Mouse (Mus musculus): Measurements from ENCODE around the gene Stmn1. TPM values are rescaled to one million over a fixed set of nuclear protein-coding genes. Genes with fewer than 3 reads are reported as not detected.

Gene Stmn1
- total RNA-seq, 4 experiments from 2014 or later, result 20.9 to 31.8 (median 30.0) TPM

DNA sequence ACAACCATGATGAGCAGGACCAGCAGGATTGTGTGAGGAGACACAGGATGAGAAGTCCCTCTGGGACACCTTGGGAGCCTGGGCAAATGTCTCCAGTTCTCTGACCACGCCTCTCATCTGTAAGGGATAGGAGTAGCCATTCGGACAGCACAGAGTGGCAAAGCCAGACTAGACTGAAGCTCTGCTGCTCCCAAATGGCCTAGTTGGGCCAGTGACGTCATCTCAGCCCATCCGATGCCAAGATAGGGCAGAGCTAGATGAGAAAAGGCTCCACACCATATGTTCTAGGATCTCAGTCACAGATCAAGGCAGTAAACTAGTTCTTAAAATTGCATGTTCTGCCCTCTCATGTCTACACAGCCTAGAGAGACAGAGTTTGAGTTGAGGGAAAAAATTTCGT, 9.3 kb upstream of the Stmn1 start:
- DNase-seq, result no peak

DNA sequence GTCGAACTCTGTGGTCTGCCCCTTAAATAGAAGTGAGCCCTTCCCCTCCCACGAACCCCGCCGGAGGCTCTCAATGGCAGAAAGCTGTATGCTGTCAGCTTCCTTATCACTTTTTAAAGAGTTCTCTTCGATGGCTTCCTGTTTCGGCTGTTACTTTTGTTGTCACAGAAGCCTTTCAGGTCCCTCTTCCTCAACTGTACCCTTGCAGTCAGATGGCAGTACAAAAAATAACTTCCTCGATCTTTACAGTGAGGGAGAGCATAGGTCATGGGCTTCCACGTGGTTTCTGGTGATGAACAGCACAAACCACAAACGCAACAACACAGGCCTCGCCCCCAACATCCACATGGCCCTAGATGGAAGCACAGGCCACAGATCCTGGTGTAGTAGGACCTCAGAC, 7.8 kb upstream of the Stmn1 start:
- no peak for DNase-seq

- DNase-seq, result no peak
Measured at GRCm38 (mm10) chr4:134461252-134461651, 6.9 kb upstream of the Stmn1 start.

GRCm38 (mm10) chr4:134465789-134466188, 2.3 kb upstream of the Stmn1 start:
- no peak for DNase-seq

DNA sequence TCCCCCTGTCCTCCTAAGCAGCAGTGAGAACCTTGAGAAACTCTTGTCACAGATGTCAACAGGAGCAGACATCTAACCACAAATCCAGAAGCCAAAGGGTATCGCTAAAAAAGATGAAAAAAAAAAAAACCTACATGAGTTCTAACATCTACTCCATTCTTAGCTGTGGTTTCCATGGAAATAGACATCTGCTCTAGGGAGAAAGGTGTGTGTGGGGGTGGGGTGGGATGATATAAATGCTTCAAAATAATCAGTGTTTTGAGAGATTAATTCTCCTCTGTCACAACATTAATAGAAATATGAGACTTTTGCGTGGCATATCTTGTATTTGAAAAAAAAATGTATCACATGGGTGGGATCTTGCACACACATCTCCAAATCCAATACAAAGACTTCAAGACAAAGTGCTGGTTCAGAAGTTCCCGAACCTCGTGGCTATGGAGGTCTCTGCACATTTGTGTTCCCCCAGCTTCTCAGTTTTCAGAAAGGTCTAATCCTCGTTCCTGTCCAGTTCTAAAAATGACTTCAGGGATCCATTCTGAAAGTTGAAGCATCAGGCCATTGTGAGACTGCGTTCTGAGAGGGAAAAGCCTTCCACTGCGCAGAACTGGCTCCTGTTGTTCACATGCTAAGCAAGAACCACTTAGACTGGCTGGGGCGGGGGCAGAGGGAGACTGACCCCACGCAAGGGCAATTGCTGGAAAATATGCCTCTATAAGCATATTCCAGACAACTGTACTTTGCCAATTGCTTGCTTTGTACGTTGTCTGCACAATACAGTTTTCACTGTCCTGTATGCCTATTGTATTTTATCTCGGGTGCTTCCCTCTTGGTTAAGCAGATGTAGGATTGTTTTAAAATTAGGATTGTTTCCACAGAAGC, 1.5 kb upstream of the Stmn1 start:
- no peak for DNase-seq

- no peak for DNase-seq
Measured at GRCm38 (mm10) chr4:134467435-134468214, 495 bp upstream of the Stmn1 start.

GRCm38 (mm10) chr4:134468578-134469266, 602 bp downstream of the Stmn1 start:
- DNase-seq, result peak; percentile 85

DNA sequence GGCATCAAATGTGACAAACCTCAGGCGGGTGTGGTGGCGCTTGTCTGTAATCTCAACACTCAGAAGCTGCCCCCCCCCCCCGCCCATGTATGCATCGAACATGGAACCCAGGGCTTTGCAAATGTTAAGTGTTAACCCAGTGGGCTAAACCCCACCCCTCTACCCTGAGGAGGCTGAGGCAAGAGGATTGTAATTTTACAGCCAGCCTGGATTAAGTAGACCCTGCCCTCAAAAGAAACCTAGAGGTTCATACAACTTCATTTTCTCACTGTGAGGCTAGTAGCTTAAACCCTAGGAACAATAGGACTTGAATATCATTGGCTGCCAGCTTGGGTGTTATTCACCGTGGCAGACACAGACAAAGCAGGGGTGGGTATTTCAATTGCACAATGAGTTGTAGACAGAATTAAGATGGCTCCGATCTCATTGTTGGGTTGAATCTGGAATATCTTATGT, 1.2 kb downstream of the Stmn1 start:
- no peak for DNase-seq

- DNase-seq, result no peak
Measured at GRCm38 (mm10) chr4:134469985-134470384, 1.9 kb downstream of the Stmn1 start.

DNA sequence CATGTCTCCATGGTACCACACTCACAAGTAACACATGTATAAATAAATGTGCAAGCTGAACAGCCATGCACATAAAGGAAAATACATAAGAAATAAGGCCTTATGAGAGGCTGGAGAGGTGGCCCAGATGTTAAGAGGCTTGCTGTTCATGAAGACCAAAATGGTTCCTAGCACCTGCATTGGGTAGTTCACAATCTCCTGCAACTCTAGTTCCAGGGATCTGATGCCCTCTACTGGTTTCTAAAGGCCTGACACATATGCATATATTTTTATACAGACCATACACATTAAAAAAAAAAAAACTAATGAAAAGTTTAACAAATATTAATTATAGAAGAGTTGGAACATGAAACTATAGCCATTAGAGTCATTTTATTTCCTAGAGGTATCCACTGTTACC, 3.3 kb downstream of the Stmn1 start:
- no peak for DNase-seq

DNA sequence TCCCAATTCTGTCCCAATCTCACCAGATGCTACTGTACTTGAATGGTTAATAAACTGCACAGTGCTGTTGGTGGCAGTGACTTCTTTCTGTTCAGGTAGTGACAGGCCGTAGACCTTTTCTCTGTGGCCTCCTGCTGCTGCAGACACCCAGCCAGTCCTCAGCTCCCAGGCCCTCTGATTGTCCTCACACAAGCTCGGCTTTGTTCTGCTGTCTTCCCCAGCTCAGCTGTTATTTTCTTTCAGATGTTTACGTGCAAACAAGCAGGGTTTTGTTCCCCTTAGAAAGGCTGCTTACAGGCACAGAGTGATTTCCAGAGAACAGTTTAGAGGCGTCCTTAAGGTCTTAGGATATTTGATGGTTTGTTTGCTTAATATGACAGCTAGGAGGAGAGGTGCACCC, 5.6 kb downstream of the Stmn1 start:
- DNase-seq, result no peak

DNA sequence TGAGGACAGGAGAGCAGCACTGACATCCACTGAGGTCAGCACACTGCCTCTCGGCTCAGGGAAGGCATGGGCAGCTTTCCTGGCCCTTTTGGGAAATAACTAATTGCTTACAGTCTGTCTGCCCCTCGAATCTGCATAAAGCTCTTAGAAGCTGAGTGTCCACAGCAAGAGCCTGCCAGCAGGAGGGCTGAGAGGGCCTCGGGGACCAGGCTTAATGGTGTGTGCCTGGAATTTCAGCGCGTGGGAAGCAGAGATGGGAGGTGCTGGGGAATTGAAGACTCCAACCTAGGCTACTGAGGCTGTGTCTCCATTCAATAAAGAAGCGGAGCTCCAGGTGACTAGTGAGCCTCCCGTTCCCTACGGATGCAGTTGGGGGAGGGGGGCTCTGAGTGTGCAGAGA, 6.1 kb downstream of the Stmn1 start:
- DNase-seq, result no peak

DNA sequence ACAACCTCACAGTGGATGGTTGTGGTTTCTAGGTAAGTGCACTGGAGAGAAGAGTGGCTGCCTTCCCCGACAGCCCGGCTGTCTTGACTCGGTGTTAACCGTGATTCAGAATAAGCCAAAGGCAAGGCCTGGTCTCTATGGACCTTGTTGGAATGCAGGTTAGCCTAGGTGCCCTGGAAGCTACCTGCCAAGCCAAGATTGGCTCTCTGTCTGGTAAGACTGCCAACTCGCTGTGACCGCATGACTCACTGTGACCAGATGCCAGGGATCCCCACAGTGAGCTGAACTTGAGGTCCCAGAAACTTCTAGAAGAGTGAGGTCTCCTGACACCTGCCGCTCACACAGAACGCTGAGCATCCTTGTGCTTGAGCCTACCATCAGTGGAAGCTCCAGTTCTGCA, 8.8 kb downstream of the Stmn1 start:
- no peak for DNase-seq

- peak; percentile 83 for DNase-seq
Measured at GRCm38 (mm10) chr4:134478031-134478430, 9.9 kb downstream of the Stmn1 start.

DNA sequence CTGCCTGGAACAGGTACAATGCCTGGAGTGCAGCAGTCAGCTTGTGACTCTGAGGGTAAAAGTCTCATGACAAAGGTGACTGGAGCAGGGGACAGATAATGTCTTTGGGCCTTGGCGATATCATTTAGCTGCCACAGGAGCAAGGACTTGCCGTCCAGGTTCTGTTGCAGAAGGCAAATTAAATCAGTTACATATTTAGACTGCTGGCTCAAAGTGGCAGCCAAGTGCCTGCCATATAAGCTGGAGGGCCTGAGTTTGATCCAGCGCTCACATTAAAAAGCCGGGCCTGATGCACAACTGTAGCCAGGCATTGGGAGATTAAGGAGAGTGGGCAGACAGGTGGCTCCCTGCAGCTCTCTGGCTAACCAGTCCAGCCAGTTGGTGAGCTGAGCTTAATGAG, 11.7 kb downstream of the Stmn1 start:
- no peak for DNase-seq

- no peak for DNase-seq
Measured at GRCm38 (mm10) chr4:134480864-134481263, 12.7 kb downstream of the Stmn1 start.

- no peak for DNase-seq
Measured at GRCm38 (mm10) chr4:134481270-134481669, 13.2 kb downstream of the Stmn1 start.

DNA sequence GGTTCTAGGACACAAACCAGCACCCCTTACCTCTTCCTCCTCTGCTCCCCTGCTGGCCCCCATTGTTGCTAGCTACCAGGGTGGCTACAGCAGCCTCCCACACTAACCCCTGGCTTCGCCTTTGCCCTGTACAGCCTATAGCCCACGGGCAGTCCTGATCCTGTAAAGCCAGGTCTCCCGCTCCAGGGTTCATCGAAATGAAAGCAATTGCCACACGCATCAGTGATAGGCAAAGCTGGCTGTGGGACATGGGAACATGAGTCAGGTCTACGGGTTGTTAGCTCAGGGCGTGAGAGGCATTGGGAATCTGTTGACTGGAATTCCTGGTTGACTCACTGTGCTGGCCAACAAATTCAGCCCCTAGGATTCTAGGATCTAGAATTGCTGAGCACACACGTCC, 14.3 kb downstream of the Stmn1 start:
- DNase-seq, result no peak

DNA sequence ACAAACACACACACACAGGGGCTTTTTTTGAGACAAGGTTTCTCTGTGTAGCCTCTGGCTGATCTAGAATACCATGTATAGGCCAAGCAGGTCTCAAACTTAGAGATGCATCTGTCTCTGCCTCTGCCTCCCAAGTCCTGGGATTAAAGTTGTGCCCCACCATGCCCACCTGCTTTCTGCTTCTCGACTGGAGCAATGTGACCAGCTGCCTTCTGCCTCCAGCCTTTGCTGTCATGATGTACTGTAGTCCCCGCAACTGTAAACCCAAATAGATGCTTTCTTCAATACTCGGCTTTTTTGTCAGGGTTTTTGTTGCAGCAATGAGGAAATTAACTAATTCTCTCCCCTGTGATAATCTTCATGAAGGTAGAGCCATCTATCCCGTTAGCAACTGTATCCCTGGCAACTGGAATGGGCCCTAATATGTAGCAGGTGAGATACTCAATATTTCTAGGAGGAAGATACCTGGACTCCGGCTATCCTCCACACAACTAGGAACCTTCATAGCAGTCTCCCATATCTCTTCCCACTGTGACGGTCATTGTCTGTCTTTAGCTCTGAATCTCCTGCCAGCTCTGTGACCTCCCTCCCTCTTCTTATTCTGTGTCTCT, 15.1 kb downstream of the Stmn1 start:
- no peak for DNase-seq

DNA sequence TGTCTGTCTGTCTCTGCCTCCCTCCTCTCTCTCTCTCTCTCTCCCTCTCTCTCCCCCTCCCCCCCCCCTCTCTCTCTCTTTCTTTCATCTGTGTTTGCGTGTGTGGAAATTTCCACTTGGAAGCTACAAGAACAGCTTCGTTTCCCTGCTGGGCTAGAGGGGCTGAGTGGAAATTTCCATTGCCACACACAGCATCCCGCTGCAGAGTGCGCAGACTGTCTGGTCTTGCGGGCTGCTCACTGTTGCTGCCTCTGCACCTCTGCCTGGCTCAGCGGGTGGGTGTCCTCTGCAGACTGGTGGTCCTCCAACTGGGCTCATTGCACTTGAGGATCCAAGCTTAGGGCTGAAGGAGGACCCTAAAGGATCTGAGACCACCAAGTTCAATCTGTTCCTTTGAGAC, 15.6 kb downstream of the Stmn1 start:
- DNase-seq, result no peak

- DNase-seq, result no peak
Measured at GRCm38 (mm10) chr4:134484231-134484630, 16.1 kb downstream of the Stmn1 start.

- no peak for DNase-seq
Measured at GRCm38 (mm10) chr4:134485151-134485900, 17.2 kb downstream of the Stmn1 start.

Measured in adrenal gland, adult 8-10 months (tissue).